ENCODE assay signal across 11 mouse cellular contexts in the genomic region with DNA sequence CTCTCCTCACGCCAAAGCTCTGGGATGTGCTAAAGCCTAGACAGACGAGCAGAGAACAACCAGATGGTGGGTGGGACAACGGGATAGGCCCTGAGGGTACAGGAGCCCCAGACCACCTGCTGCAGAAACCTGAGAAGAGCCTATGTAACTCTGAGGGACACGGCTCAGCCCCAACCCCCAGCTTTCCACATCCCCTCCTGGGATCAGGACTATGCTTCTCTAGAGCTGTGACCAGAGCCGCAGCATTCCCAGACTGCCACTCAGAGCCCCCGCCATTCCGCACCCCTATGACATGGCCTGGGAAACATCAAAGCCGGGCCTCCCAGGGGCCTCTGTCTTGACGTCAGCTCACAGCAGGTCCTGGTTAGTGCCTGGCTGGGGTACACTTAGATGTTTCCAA. TPM values are rescaled to one million over a fixed set of nuclear protein-coding genes. Genes with fewer than 3 reads are reported as not detected.
DNase-seq lines count a peak whose midpoint lies in the region; ATAC-seq and TF ChIP-seq lines count a peak whose summit lies in the region.
"Had no signal": no experiment of that assay in that cellular context is flagged by ENCODE, and none has a peak within 500 bp of the region (broad histone marks: within the 10 kb centered on the region; RNA-seq: fewer than 3 reads in every experiment).

No protein-coding gene starts in this region.

- no peaks in the 10 kb centered on the region for H3K27me3 ChIP-seq in forebrain, embryonic 12.5 days
- no peaks in the 10 kb centered on the region for H3K27me3 ChIP-seq in forebrain, embryonic 14.5 days (replicated peaks; ENCODE audit: control insufficient read depth, insufficient read depth, low read length)
- no peaks in the 10 kb centered on the region for H3K27me3 ChIP-seq in embryonic facial prominence, embryonic 14.5 days (replicated peaks; ENCODE audit: control insufficient read depth, insufficient read depth, low read length)
- H3K27me3 ChIP-seq in myocyte (ENCODE audit: control insufficient read depth, insufficient read depth, insufficient read length) = no peaks in the 10 kb centered on the region

- H3K27ac ChIP-seq in forebrain, embryonic 12.5 days = 0 out of 2 replicates have a peak overlapping the region, but pooled peaks have one; percentile 31
- H3K27ac ChIP-seq in forebrain, embryonic 14.5 days (ENCODE audit: low read depth, low read length) = no peak overlapping the region
- peak overlapping the region; percentile 73 for H3K27ac ChIP-seq in layer of hippocampus, adult 2 months
- H3K27ac ChIP-seq in embryonic facial prominence, embryonic 14.5 days (replicated peaks; ENCODE audit: low read depth, low read length) = peak overlapping the region; percentile 63
- H3K27ac ChIP-seq: macrophage had no signal

- no peak overlapping the region for H3K9ac ChIP-seq in forebrain, embryonic 12.5 days
- no peak overlapping the region for H3K9ac ChIP-seq in forebrain, embryonic 14.5 days (ENCODE audit: low read length)
- peak overlapping the region; percentile 41 for H3K9ac ChIP-seq in embryonic facial prominence, embryonic 14.5 days (ENCODE audit: low read depth, low read length)

- whole genome bisulfite sequencing in forebrain, embryonic 12.5 days = 55% methylated on average over 9 of the region's 9 CpGs
- WGBS in forebrain, embryonic 14.5 days = 47% methylated on average over 9 of the region's 9 CpGs
- WGBS in embryonic facial prominence, embryonic 14.5 days = 4% methylated on average over 9 of the region's 9 CpGs

- no peak overlapping the region for H3K4me2 ChIP-seq in forebrain, embryonic 12.5 days
- no peak overlapping the region for H3K4me2 ChIP-seq in forebrain, embryonic 14.5 days (ENCODE audit: low read length)
- peak overlapping the region; percentile 11; the same call in 1 of the 2 replicates for H3K4me2 ChIP-seq in embryonic facial prominence, embryonic 14.5 days (ENCODE audit: low read depth, low read length)
- H3K4me2 ChIP-seq in myocyte (ENCODE audit: low read depth) = no peak overlapping the region

- no peak overlapping the region for H3ac ChIP-seq in myocyte (ENCODE audit: control insufficient read depth, insufficient read length)

- peaks cover 16% of the 10 kb centered on the region for H3K36me3 ChIP-seq in forebrain, embryonic 12.5 days (replicated peaks)
- peaks cover 14% of the 10 kb centered on the region for H3K36me3 ChIP-seq in forebrain, embryonic 14.5 days (ENCODE audit: control insufficient read depth, insufficient read depth, low read length)
- H3K36me3 ChIP-seq in embryonic facial prominence, embryonic 14.5 days (ENCODE audit: control insufficient read depth, insufficient read depth, low read length) = peaks cover 32% of the 10 kb centered on the region
- H3K36me3 ChIP-seq in myocyte (ENCODE audit: control insufficient read depth, insufficient read depth) = no peaks in the 10 kb centered on the region

- no peak for DNase-seq in forebrain, embryonic 14.5 days (ENCODE audit: low spot score)
- DNase-seq in layer of hippocampus, adult 2 months (ENCODE audit: low spot score in 2 of 2) = no peak
- DNase-seq in layer of hippocampus, postnatal 25 days (ENCODE audit: extremely low spot score in 1 of 2, low spot score in 1 of 2) = no peak
- peak; percentile 86 for DNase-seq in embryonic facial prominence, embryonic 14.5 days (ENCODE audit: low spot score)
- no peak for DNase-seq in adrenal gland, postnatal 25 days
- DNase-seq in frontal cortex, postnatal 36 days (ENCODE audit: low spot score in 2 of 2) = no peak
- DNase-seq: heart, adult 11 months; liver had no signal

- no peak for TF ChIP-seq POLR2A in myocyte (IDR thresholded peaks at IDR 0.05; ENCODE audit: insufficient read length, low read depth)

- H3K79me2 ChIP-seq in myocyte (ENCODE audit: control insufficient read depth, insufficient read depth) = no peaks in the 10 kb centered on the region

- peaks cover 9% of the 10 kb centered on the region for H3K4me1 ChIP-seq in forebrain, embryonic 12.5 days
- no peaks in the 10 kb centered on the region for H3K4me1 ChIP-seq in forebrain, embryonic 14.5 days (ENCODE audit: control insufficient read depth, insufficient read depth, low read length)
- peaks cover 15% of the 10 kb centered on the region for H3K4me1 ChIP-seq in embryonic facial prominence, embryonic 14.5 days (ENCODE audit: control insufficient read depth, insufficient read depth, low read length)

- ATAC-seq in forebrain, embryonic 12.5 days (ENCODE audit: low FRiP score) = no peak
- no peak for ATAC-seq in forebrain, embryonic 14.5 days
- ATAC-seq in embryonic facial prominence, embryonic 14.5 days (ENCODE audit: low read depth) = peak; percentile 90

- no peak overlapping the region for H3K4me3 ChIP-seq in forebrain, embryonic 12.5 days (replicated peaks)
- no peak overlapping the region for H3K4me3 ChIP-seq in forebrain, embryonic 14.5 days (ENCODE audit: low read depth, low read length)
- H3K4me3 ChIP-seq in layer of hippocampus, adult 2 months = no peak overlapping the region
- no peak overlapping the region for H3K4me3 ChIP-seq in embryonic facial prominence, embryonic 14.5 days (ENCODE audit: low read depth, low read length)
- H3K4me3 ChIP-seq in myocyte = no peak overlapping the region

- no peak for TF ChIP-seq CTCF in layer of hippocampus, adult 2 months (conservative IDR thresholded peaks at IDR 0.05)

- no peaks in the 10 kb centered on the region for H3K9me3 ChIP-seq in forebrain, embryonic 12.5 days
- H3K9me3 ChIP-seq in forebrain, embryonic 14.5 days (replicated peaks; ENCODE audit: control insufficient read depth, low read length) = no peaks in the 10 kb centered on the region
- no peaks in the 10 kb centered on the region for H3K9me3 ChIP-seq in embryonic facial prominence, embryonic 14.5 days (ENCODE audit: control insufficient read depth, low read length)

TF ChIP-seq in myocyte, 11 proteins besides CTCF, POLR2A, EP300 and RAD21:
- TF ChIP-seq POLR2AphosphoS2 (IDR thresholded peaks at IDR 0.05; ENCODE audit: insufficient read length, low read depth) (no peak), MYOG (IDR thresholded peaks at IDR 0.05; ENCODE audit: control insufficient read depth in 1 of 3, insufficient read depth in 1 of 3, insufficient read length in 2 of 3, low read depth in 2 of 3) (peak in 1 of 3 experiments; percentile 49), E2F4 (IDR thresholded peaks at IDR 0.05; ENCODE audit: insufficient read depth) (no peak), TCF3 (IDR thresholded peaks at IDR 0.05; ENCODE audit: insufficient read length, low read depth) (no peak), MYOD1 (IDR thresholded peaks at IDR 0.05; ENCODE audit: control insufficient read depth in 1 of 3, insufficient read length in 2 of 3, low read depth in 2 of 3) (peak in 2 of 3 experiments; percentile 28 to 30)

RNA-seq across cellular contexts. Expression of gene Ptk7, which starts 34.7 kb away (rescaled TPM):
- 55.3 and 56.4 TPM in 2 replicates for polyA plus RNA-seq in forebrain, embryonic 12.5 days (2016; fragmentation: Nextera tagmentation; extraction: Ambion mirVana)
- polyA plus RNA-seq in forebrain, embryonic 14.5 days (2014; fragmentation: Nextera tagmentation; extraction: Ambion mirVana) = 15.3 and 19.0 TPM in 2 replicates
- 1 to 10 TPM; 8.5 to 8.8 TPM for total RNA-seq in layer of hippocampus, adult 2 months (2021)
- total RNA-seq in layer of hippocampus, postnatal 25 days (2021) = 1 to 10 TPM; 8.9 to 9.4 TPM
- polyA plus RNA-seq in embryonic facial prominence, embryonic 14.5 days (2014; fragmentation: Nextera tagmentation; extraction: Ambion mirVana) = 68.0 and 90.7 TPM in 2 replicates
- polyA plus RNA-seq in myocyte (2012; fragmentation: generic; extraction: Trizol) = 15.6 TPM
- 8.0 and 16.8 TPM in 2 replicates for total RNA-seq in adrenal gland, postnatal 25 days (2021)

RNA-seq across cellular contexts. Expression of gene Srf, which starts 38.6 kb away (rescaled TPM):
- 5.0 TPM in 2 replicates for polyA plus RNA-seq in forebrain, embryonic 12.5 days (2016; fragmentation: Nextera tagmentation; extraction: Ambion mirVana)
- polyA plus RNA-seq in forebrain, embryonic 14.5 days (2014; fragmentation: Nextera tagmentation; extraction: Ambion mirVana) = 4.6 and 4.7 TPM in 2 replicates
- 10 to 100 TPM; 75.7 to 90.9 TPM for total RNA-seq in layer of hippocampus, adult 2 months (2021)
- 10 to 100 TPM; 75.9 to 80.6 TPM for total RNA-seq in layer of hippocampus, postnatal 25 days (2021)
- 10.5 and 14.0 TPM in 2 replicates for polyA plus RNA-seq in embryonic facial prominence, embryonic 14.5 days (2014; fragmentation: Nextera tagmentation; extraction: Ambion mirVana)
- polyA plus RNA-seq in myocyte (2012; fragmentation: generic; extraction: Trizol) = 51.1 TPM
- total RNA-seq in adrenal gland, postnatal 25 days (2021) = 37.1 and 47.1 TPM in 2 replicates

RNA-seq across cellular contexts. Expression of gene Cul9, which starts 48.4 kb away (rescaled TPM):
- 9.8 and 11.3 TPM in 2 replicates for polyA plus RNA-seq in forebrain, embryonic 12.5 days (2016; fragmentation: Nextera tagmentation; extraction: Ambion mirVana)
- 7.6 and 10.8 TPM in 2 replicates for polyA plus RNA-seq in forebrain, embryonic 14.5 days (2014; fragmentation: Nextera tagmentation; extraction: Ambion mirVana)
- total RNA-seq in layer of hippocampus, adult 2 months (2021) = 10 to 100 TPM; 66.1 to 68.4 TPM
- total RNA-seq in layer of hippocampus, postnatal 25 days (2021) = 10 to 100 TPM; 51.1 to 57.4 TPM
- 5.5 and 6.0 TPM in 2 replicates for polyA plus RNA-seq in embryonic facial prominence, embryonic 14.5 days (2014; fragmentation: Nextera tagmentation; extraction: Ambion mirVana)
- 0.43 TPM for polyA plus RNA-seq in myocyte (2012; fragmentation: generic; extraction: Trizol)
- total RNA-seq in adrenal gland, postnatal 25 days (2021) = 21.1 and 32.5 TPM in 2 replicates

RNA-seq across cellular contexts. Expression of gene Klc4, which starts 51.2 kb away (rescaled TPM):
- 39.0 and 42.5 TPM in 2 replicates for polyA plus RNA-seq in forebrain, embryonic 12.5 days (2016; fragmentation: Nextera tagmentation; extraction: Ambion mirVana)
- 34.7 and 38.8 TPM in 2 replicates for polyA plus RNA-seq in forebrain, embryonic 14.5 days (2014; fragmentation: Nextera tagmentation; extraction: Ambion mirVana)
- total RNA-seq in layer of hippocampus, adult 2 months (2021) = 10 to 100 TPM; 19.0 to 20.1 TPM
- total RNA-seq in layer of hippocampus, postnatal 25 days (2021) = 10 to 100 TPM; 16.8 to 17.0 TPM
- polyA plus RNA-seq in embryonic facial prominence, embryonic 14.5 days (2014; fragmentation: Nextera tagmentation; extraction: Ambion mirVana) = 15.8 and 20.3 TPM in 2 replicates
- polyA plus RNA-seq in myocyte (2012; fragmentation: generic; extraction: Trizol) = 19.2 TPM
- total RNA-seq in adrenal gland, postnatal 25 days (2021) = 38.4 and 49.7 TPM in 2 replicates

RNA-seq across cellular contexts. Expression of gene Mrpl2, which starts 51.4 kb away (rescaled TPM):
- 76.6 and 102 TPM in 2 replicates for polyA plus RNA-seq in forebrain, embryonic 12.5 days (2016; fragmentation: Nextera tagmentation; extraction: Ambion mirVana)
- 83.3 and 108 TPM in 2 replicates for polyA plus RNA-seq in forebrain, embryonic 14.5 days (2014; fragmentation: Nextera tagmentation; extraction: Ambion mirVana)
- 10 to 100 TPM; 52.2 to 53.5 TPM for total RNA-seq in layer of hippocampus, adult 2 months (2021)
- total RNA-seq in layer of hippocampus, postnatal 25 days (2021) = 10 to 100 TPM; 51.5 to 57.4 TPM
- 91.8 and 100 TPM in 2 replicates for polyA plus RNA-seq in embryonic facial prominence, embryonic 14.5 days (2014; fragmentation: Nextera tagmentation; extraction: Ambion mirVana)
- polyA plus RNA-seq in myocyte (2012; fragmentation: generic; extraction: Trizol) = 248 TPM
- 96.4 and 119 TPM in 2 replicates for total RNA-seq in adrenal gland, postnatal 25 days (2021)
